In genomic region chr1:46620331-46620730, GRCm38 (mm10) we compare ENCODE assay signal across 28 mouse cellular contexts.
"Had no signal": no experiment of that assay in that cellular context is flagged by ENCODE, and none has a peak within 500 bp of the region (broad histone marks: within the 10 kb centered on the region; RNA-seq: fewer than 3 reads in every experiment).

No protein-coding gene starts in this region.

- H3K27ac ChIP-seq: embryonic facial prominence, embryonic 10.5 days; embryonic facial prominence, embryonic 12.5 days; embryonic facial prominence, embryonic 13.5 days; embryonic facial prominence, embryonic 15.5 days; forebrain, embryonic 10.5 days; forebrain, embryonic 12.5 days; forebrain, embryonic 13.5 days; forebrain, embryonic 15.5 days; gastrocnemius, adult 2 months; heart, adult 2 months had no signal

- H3K36me3 ChIP-seq: embryonic facial prominence, embryonic 10.5 days; embryonic facial prominence, embryonic 12.5 days; embryonic facial prominence, embryonic 13.5 days; embryonic facial prominence, embryonic 15.5 days; forebrain, embryonic 10.5 days; forebrain, embryonic 12.5 days; forebrain, embryonic 15.5 days had no signal

- H3K9ac ChIP-seq: embryonic facial prominence, embryonic 12.5 days; embryonic facial prominence, embryonic 13.5 days; embryonic facial prominence, embryonic 15.5 days; forebrain, embryonic 12.5 days; forebrain, embryonic 13.5 days; forebrain, embryonic 15.5 days; forebrain, postnatal 0 days had no signal

- H3K4me1 ChIP-seq: embryonic facial prominence, embryonic 10.5 days; embryonic facial prominence, embryonic 12.5 days; embryonic facial prominence, embryonic 13.5 days; embryonic facial prominence, embryonic 15.5 days; forebrain, embryonic 12.5 days; forebrain, embryonic 13.5 days; forebrain, embryonic 15.5 days had no signal

- H3K4me2 ChIP-seq: embryonic facial prominence, embryonic 12.5 days; embryonic facial prominence, embryonic 13.5 days; embryonic facial prominence, embryonic 15.5 days; forebrain, embryonic 12.5 days; forebrain, embryonic 13.5 days; forebrain, embryonic 15.5 days had no signal

- H3K4me3 ChIP-seq: embryonic facial prominence, embryonic 10.5 days; embryonic facial prominence, embryonic 12.5 days; embryonic facial prominence, embryonic 13.5 days; embryonic facial prominence, embryonic 15.5 days; erythroblast, embryonic 14.5 days; forebrain, embryonic 10.5 days; forebrain, embryonic 12.5 days; forebrain, embryonic 13.5 days; forebrain, embryonic 15.5 days; gastrocnemius, adult 2 months; heart, adult 2 months had no signal

- ATAC-seq: forebrain, embryonic 13.5 days; forebrain, embryonic 14.5 days; forebrain, embryonic 15.5 days; forebrain, embryonic 16.5 days; forebrain, postnatal 0 days had no signal

- H3K27me3 ChIP-seq: embryonic facial prominence, embryonic 12.5 days; embryonic facial prominence, embryonic 13.5 days; embryonic facial prominence, embryonic 15.5 days; forebrain, embryonic 12.5 days; forebrain, embryonic 13.5 days; forebrain, embryonic 15.5 days had no signal

- H3K9me3 ChIP-seq: embryonic facial prominence, embryonic 10.5 days; embryonic facial prominence, embryonic 12.5 days; embryonic facial prominence, embryonic 13.5 days; embryonic facial prominence, embryonic 15.5 days; forebrain, embryonic 10.5 days; forebrain, embryonic 12.5 days; forebrain, embryonic 13.5 days; forebrain, embryonic 15.5 days had no signal

- DNase-seq: cerebellum, adult 2 months; cerebellum, adult 8-10 months; cerebellum, adult 9-10 months; cerebellum, adult 9-11 months; cerebellum, postnatal 10 days; cerebellum, postnatal 25 days; cerebellum, postnatal 36 days; embryo, embryonic 11 days; forebrain, postnatal 0 days; gastrocnemius, adult 2 months; gastrocnemius, postnatal 10 days; gastrocnemius, postnatal 14 days; gastrocnemius, postnatal 25 days; gastrocnemius, postnatal 36 days; heart, adult 11 months; heart, adult 18-20 months; heart, adult 2 months had no signal
